Mouse (Mus musculus) mouse trophoblast stem cell (cell line): Measurements from ENCODE around the gene Zfp467.

Experiments used
- in situ Hi-C, 2 experiments: fragments of 300-500 bp; cut with MseI, MboI; formaldehyde crosslinking; loops; 2 replicates in 1 of 2; 3 replicates in 1 of 2; pipeline ENCODE4 v1.15.1; 2025

Gene Zfp467

DNA sequence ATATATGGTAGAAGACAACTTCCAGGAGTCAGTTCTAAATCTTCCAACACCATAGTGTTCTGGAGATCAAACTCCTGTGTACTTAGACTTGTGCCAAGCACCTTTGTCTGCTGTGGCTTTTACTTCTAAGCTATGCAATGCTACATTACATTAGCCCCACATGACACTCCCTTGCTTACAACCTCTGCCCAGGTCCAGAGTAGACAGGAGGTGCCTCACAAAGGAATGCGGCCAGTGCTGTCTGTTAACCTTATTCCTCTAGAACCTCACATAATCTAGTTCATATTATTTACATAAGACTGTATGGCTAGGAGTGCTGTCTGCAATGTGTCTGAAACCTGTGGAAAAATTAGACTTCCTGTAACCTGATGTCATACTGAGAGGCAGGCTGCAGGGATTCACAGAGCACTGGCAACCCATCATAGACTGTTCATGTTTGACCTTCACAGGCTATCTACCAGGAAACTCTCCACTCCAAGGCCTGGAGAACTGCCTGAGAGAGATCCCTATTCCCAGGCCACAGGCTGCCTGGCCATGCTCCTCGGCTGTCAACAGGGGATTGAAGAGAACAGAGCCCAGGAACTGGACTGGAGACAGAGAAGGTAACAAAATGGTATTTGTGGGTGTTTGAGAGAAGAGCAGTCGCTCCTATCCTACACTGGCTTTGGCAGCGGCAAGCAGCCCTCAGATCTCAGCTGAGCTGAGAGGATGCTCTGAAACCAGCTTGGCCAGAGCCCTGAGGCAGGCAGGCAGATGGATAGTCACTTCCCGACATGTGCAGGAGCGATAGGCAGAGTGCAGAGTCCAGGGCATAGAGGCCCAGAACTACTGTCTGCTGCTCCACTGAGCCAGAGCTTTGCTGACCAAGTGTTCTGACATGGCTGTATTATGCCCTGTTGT is 34.2 kb downstream of the Zfp467 start:
- in situ Hi-C loops = no loop called here

DNA sequence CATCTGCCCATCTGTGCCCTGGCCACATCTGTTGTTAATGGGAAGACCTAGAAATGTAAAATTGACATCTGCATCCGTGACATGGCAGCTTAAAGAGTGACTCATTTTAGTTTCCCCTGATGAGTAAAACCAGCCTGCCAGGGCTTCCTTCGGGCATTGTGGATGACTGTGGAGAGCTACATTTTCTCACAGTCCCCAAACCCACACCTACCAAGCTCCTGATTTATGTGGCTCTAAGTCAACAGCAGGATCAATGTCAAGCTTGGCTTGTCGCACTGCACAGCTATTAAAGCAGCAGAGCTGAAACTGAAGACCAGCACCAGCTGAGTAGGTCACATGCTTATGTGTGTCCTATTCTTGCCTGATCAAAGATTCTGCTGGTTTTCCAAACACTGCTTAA is 35.1 kb downstream of the Zfp467 start:
- in situ Hi-C loops = no loop called here

DNA sequence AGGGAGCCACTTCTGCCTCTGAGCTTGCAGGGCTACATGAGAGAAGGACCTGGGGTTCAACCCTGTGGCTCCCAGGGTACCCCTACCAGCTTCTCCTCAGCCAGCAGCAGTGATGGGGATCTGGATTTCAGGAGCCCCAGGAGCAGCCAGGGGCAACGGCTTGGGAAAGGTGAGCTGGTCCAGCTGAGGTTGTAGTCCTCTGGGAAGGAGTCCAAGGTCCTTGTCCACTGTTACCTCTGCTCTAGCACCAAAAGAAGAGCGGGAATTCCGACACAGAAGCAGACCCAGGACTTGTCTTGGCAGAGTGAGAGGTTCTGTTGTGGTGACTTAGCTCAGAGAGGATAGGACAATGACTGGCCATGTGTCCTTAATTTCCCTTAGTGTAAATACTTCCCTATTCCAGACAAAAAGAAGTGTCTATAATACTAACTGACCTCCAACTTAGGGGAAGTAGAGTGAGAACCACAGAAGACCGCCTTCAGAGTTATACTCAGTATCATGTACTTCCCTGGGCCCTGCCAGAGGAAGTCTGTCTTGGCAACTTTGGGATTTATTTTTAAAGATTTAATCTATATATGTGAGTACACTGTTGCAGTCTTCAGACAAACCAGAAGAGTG is 35.8 kb downstream of the Zfp467 start:
- in situ Hi-C loops = no loop called here

DNA sequence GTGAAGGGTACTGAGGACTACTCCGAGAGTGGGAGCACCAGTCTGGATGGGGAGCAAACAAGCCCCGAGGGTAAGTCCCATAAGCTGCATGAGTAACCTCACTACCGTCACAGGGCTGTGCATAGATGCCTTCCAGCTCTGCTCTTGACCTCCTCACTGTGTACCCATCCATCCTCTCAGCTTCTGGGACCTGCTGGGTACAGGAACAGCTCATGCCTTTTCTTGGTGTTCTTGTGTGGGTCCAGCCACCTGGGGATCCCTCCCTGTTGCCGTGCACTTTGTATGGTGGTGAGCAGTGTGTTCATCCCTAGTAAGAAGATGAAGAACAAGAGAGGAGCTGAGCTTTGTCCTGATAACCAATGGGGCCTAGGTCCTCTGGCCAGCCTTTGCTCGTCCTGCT is 41.6 kb downstream of the Zfp467 start:
- in situ Hi-C loops = no loop called here

DNA sequence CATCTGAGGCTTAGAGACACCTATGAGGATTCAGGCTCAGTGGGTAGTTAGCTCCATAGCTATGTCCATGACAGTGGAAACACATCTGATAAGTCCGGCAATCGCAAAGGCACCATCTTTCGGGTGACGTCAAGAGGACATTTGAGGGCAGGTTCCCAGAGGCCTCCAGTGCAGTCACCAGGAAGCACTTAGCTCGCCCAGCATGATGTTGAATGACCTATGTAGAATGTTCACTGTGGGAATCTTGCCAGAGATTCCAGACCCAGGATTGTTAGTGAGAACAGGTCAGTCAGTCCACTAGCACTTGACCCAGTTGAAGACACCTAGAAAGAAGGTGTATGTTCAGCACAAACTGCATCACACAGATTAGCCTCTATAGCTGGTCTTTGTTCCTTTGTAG is 45.7 kb downstream of the Zfp467 start:
- in situ Hi-C loops = no loop called here

DNA sequence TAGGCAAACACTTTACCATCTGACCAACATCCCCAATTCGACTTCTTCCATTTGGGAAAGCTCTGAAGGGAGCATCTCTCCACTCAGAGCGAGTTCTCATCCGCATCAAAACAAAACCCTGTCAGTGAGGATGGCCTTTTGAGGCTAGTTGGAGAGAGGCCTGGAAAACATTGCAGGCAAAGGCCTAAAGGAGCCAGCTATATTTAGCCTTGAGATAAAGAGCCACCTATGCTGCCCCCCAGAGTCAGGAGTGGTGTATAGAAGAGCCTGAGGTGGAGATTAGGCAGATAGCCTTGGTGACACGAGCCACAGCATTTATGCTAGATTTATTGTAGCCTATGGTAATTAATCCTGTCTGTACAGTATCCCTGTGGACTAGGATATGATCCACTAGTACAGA is 48.3 kb downstream of the Zfp467 start:
- in situ Hi-C loops = no loop called here

DNA sequence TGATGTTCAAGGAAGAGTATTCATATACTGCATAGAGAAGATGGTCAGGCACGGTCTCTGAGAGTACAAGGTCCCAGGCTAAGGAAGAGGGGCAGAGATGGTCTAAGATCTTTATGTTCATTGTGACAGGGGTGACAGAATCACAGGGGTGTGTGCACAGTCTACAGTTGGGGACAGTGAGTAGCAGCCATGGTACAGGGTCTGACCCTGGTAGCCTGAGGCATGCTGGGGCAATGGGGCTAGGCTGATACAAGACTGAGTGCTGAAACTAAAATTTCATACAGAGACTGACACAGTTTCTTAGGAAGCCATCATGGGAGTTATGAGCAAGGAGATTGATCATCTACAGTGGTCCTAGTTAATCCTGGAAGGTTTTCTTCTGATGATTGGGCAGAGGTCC is 48.9 kb downstream of the Zfp467 start:
- in situ Hi-C loops = no loop called here

DNA sequence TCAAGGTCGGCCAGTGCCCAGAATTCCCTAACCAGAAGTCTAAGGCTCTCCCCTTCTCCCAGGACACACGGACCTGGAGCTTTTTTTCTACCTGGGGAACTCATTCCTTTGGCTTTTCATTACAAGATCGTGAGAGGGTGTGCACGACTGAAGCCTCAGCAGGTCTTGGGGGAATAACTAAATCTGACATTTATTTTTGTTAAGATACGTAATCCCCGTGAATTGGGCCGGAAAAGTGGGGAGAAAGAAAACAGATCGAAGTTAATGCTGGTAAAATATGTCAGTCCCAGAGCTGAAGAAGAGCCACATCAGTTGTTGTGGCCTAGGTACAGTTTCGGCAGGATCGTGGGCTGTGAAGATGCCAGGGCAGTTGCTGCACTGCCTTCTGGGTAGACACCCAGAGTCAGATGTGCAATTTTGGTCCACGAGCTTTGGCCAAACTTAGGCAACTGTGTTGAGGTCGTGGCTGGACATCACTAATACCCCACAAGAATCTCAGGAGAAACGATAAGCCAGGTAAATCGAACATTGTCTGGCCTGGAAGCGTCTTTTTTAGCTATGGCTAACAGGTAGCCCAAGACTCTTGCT is 49.5 kb downstream of the Zfp467 start:
- in situ Hi-C loops = no loop called here

DNA sequence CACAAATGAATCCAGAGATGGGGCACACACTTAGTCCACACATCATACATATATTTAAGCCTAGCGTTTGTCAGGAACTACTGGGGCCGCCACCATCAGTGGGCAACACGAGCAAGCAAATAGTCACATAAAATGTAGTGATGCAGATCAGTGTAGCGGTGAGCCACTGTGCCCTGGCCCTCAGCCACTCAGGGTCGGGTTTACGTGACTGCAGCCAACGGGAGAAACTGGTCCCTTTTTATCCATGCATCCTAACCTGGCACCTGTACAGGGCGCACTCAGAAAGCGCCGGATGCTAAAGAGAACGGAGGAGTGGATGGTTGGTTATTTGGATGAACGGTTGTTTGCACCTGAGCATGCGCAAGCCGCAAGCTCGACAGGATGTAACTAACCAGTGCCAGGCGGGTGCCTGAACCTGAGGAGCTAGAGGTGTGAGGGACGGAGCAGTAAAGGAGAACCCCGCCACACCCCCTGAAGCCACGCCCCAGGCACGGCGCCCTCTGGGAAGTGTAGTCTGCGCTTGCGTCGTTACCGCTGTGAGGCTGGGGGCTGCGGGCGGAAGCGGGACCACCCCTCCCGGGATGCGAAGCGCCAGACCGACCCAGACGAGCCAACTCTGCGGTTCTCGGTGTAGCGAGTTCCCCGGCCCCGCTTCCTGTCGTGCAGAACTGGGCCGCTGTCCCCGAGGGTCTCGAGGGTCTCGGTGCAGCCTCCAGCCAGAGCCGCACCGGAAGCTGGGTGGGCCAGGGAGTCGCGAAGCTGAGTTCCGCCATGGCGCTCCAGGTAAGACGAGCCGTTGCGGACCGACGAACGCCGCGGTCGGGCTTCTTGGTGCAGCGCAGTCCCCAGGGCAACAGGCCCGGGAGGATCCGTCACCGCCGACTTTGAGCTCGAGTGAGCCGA is 50.3 kb downstream of the Zfp467 start, which contains the start of gene Krba1:
Gene Krba1, plus strand, starts transcription at position 482 of the 903 bp plus-strand sequence.
- in situ Hi-C loops = no loop called here

DNA sequence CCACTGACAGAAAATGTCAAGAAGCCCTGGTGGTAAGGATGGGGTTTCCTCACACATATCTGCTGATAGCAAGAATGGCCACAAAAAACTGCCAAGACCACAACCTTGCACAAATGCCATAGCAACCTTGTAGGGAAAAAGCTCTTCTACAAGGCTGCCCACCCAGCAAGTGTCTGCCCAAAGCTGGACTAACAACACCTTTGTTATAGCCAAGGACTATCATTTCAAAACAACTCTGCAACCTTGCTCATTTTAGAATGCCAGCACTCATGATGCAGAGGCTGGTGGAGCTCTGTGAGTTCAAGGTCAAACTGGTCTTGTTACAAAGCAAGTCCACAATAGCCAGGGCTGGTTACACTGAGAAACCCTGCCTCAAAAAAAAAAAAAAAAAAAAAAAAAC is 51.8 kb downstream of the Zfp467 start:
- in situ Hi-C loops = no loop called here

DNA sequence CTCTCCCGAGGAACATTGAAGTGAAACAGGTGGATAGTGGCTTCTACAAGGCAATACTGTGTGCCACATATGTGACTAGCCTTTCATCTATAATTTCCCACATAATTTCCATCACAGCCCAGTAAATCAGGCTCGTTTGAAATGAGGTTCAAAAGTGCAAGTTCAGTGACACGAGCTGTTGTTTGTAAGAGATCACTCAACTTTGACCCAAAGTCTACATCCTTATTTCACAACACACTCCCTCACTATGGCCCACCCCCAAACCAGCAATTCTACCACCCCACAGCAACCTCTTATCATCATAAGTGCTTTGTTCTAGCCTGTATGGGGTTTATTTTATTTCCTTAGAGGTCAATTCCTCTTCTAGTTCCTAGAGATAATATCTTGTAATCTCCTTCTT is 57.4 kb downstream of the Zfp467 start:
- in situ Hi-C loops = no loop called here
